Mouse (Mus musculus) kidney, adult 2 months (tissue): ENCODE measurements around the gene Fam133b. TPM values are rescaled to one million over a fixed set of nuclear protein-coding genes. Genes with fewer than 3 reads are reported as not detected.

Source experiments
- DNase-seq: peaks from one replicate; pipeline ENCODE4 v3.0.0; 2021
- H3K27ac ChIP-seq: fragments of 200-500 bp; 2 replicates; pipeline ENCODE4 v1.5.1; 2012; ENCODE audit warnings: low read depth, low read length, control low read depth, inconsistent platforms; ENCODE audit not compliant: insufficient read depth
- H3K27me3 ChIP-seq: fragments of 200-500 bp; replicated peaks from 2 replicates; pipeline ENCODE4 v1.6.1; 2012; ENCODE audit warnings: mild to moderate bottlenecking, moderate library complexity, low read length, inconsistent platforms; ENCODE audit not compliant: control insufficient read depth, insufficient read depth
- H3K36me3 ChIP-seq: fragments of 200-500 bp; 2 replicates; pipeline ENCODE4 v1.6.1; 2012; ENCODE audit warnings: mild to moderate bottlenecking, moderate library complexity, low read length, inconsistent platforms; ENCODE audit not compliant: control insufficient read depth, insufficient read depth
- H3K4me1 ChIP-seq: fragments of 200-500 bp; 2 replicates; pipeline ENCODE4 v1.6.1; 2011; ENCODE audit warnings: low read length; ENCODE audit not compliant: control insufficient read depth, insufficient read depth
- H3K4me3 ChIP-seq: fragments of 200-500 bp; 2 replicates; pipeline ENCODE4 v1.5.1; 2011; ENCODE audit warnings: mild to moderate bottlenecking, low read depth, low read length, control low read depth; ENCODE audit not compliant: insufficient read depth
- CTCF ChIP-seq: fragments of 200-500 bp; conservative IDR thresholded peaks from 2 replicates; pipeline ENCODE4 v1.5.1; 2011; ENCODE audit warnings: low read depth, mild to moderate bottlenecking, control low read depth, low read length, moderate library complexity, mixed read lengths; ENCODE audit not compliant: insufficient read depth, insufficient read length
- POLR2A ChIP-seq: fragments of 200-500 bp; IDR thresholded peaks from one replicate; pipeline ENCODE4 v1.6.1; 2011; ENCODE audit warnings: low read depth, low read length, control low read depth
- WGBS: fragments of 180-500 bp; shearing (Covaris S2); methylation state at CpG from one replicate; pipeline ENCODE4 v1.1.7; 2018; 5-methylcytosine and 5-hydroxymethylcytosine counted together
- polyA plus RNA-seq: library from polyadenylated mRNA; depleted of rRNA; stranded (reverse); fragments of >200 nt; gene quantifications from 2 replicates; pipeline ENCODE4 v1.2.3, GENCODE M21; 2012

The Fam133b gene
- polyA plus RNA-seq, 1 experiment, result 8.1 TPM

DNA sequence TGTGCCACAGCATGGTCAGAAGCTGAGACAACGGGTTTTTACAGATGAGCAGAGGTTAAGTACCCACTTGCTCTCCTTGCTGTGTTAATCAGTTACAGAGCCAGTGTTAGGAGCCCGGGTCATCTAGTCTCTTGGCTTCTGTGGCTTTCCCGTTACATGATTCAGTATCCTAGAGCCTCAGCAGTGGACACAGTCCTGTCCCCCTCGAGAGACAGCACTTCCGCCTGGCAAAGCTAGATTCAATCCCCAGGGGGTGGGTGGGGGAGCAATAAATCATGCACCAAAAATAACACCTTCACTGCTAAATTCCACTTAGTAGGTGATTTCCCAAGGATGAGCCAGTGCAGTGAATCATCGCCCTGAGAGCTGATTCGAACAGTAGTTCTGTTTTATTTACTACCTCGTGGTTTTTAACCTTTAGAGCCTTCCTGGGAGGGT, 42.0 kb upstream of the Fam133b start:
- DNase-seq, result peak; percentile 89
- Histone ChIP-seq H3K27ac (peak overlapping the region; percentile 81), H3K36me3 (no peaks in the 10 kb centered on the region), H3K4me1 (peaks cover 12% of the 10 kb centered on the region; the same call in 1 of the 2 replicates), H3K27me3 (no peaks in the 10 kb centered on the region), H3K4me3 (no peak overlapping the region)
- no peak for TF ChIP-seq CTCF
- TF ChIP-seq POLR2A, result no peak
- WGBS, result 13% methylated on average over 8 of the region's 8 CpGs

DNA sequence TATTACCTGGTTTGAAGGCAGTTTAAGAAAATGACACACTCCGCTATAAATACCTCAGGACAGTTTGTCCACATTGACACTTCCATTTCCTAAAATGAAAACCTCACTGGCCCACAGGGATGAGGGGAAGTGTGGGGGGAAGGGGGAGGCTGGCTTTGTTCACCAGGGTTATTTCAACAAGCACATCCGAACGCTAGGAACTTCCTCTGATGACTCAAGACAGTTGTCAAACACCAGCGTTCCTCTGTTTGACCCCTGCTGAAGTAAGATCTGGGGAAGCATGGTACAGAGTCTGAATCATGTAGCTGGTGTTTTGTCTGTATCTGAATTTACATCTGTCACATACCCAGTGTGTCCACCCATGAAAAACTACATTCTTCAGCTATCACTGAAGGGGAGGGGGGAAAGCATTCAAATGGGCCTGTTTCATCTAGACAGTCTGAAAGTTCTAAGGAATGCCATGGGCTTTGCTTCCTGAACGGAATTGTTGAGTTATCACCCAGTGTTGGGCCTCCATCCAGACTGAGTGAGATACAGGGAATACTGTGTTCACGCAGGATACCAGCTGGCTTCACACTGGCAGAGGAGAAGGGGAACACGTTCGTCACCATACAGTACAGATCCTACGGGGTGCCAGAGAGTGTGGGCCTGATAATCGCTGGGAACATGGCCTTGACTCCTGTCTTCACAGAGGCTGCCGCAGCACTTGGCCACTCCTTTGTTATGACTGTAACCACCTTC, 40.9 kb upstream of the Fam133b start:
- no peak overlapping the region for H3K4me3 ChIP-seq
- TF ChIP-seq POLR2A (no peak), CTCF (no peak)
- peak overlapping the region; percentile 81 for H3K27ac ChIP-seq
- H3K27me3 ChIP-seq, result no peaks in the 10 kb centered on the region
- H3K4me1 ChIP-seq, result peaks cover 12% of the 10 kb centered on the region; the same call in 1 of the 2 replicates
- no peaks in the 10 kb centered on the region for H3K36me3 ChIP-seq
- peak; percentile 84 for DNase-seq
- 44% methylated on average over 11 of the region's 11 CpGs for WGBS

DNA sequence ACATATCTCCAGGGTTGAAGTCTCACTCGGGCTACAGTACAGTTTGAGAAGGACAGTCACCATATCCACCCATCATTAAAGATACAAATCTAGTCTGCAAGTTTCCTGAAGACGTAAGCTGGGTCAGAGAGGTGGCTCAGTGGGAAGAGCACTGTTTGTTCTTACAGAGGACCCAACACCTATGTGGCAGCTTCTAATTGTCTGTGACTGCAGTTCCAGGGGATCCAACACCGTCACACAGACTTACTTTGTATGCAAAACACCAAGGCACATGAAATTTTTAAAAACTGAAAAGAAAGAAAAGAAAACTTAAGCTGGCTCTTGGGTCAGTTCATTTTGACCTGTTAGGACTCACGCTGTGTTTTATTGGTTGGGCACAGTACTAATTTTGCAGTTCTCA, 40.3 kb upstream of the Fam133b start:
- H3K4me3 ChIP-seq, result no peak overlapping the region
- TF ChIP-seq POLR2A (no peak), CTCF (no peak)
- peak overlapping the region; percentile 4 for H3K27ac ChIP-seq
- no peaks in the 10 kb centered on the region for H3K36me3 ChIP-seq
- no peaks in the 10 kb centered on the region for H3K27me3 ChIP-seq
- peaks cover 12% of the 10 kb centered on the region; the same call in 1 of the 2 replicates for H3K4me1 ChIP-seq
- DNase-seq, result no peak
- WGBS, result 74% methylated on average over 4 of the region's 4 CpGs

DNA sequence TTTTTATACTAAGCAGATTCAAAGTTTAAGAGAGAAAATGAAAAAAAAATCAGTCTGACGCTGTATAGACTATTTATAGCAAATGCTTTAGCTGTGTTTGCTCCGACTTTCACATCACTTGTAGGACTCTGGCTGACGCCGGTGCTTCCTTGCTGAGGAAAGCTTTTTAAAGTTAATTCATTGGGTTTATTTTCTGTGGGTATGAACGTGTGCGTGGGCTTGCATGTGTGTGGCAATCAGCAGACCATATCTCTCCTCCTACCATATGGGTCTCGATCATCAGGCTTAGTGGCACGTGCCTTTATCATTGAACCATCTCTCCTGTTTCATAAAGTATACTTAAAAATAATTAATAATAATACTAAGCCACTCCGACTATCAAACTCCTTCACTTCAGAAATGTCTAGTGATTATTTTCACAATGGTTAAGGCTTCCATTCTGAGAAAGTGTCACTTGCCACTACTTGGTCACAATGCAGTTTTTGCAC, 39.8 kb upstream of the Fam133b start:
- WGBS, result 73% methylated on average over 9 of the region's 9 CpGs
- H3K4me1 ChIP-seq, result peaks cover 12% of the 10 kb centered on the region; the same call in 1 of the 2 replicates
- H3K27me3 ChIP-seq, result no peaks in the 10 kb centered on the region
- no peaks in the 10 kb centered on the region for H3K36me3 ChIP-seq
- no peak overlapping the region for H3K27ac ChIP-seq
- DNase-seq, result no peak
- TF ChIP-seq POLR2A (no peak), CTCF (no peak)
- H3K4me3 ChIP-seq, result no peak overlapping the region

DNA sequence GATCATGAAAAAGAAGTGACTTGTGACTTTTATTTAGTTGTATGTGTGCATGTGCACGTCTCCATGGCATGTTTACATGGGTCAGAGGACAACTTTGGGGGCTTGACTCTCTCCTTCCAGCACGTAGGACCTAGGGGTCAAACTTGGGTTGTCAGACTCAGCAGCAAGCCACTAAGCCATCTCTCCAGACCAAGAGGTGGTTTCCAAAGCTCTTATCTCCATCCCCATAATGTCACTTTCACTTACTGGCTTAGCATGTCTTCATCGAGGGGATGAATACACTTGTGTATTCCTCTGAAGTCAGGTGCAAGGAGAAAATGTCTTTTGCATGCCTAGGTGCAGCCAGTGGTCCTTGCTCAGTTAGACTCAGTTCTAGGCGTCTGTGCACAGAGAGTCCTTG, 39.2 kb upstream of the Fam133b start:
- WGBS, result 75% methylated on average over 4 of the region's 4 CpGs
- no peaks in the 10 kb centered on the region for H3K27me3 ChIP-seq
- H3K36me3 ChIP-seq, result no peaks in the 10 kb centered on the region
- no peak for DNase-seq
- H3K4me3 ChIP-seq, result no peak overlapping the region
- H3K27ac ChIP-seq, result no peak overlapping the region
- peaks cover 12% of the 10 kb centered on the region; the same call in 1 of the 2 replicates for H3K4me1 ChIP-seq
- no peak for TF ChIP-seq CTCF
- TF ChIP-seq POLR2A, result no peak

DNA sequence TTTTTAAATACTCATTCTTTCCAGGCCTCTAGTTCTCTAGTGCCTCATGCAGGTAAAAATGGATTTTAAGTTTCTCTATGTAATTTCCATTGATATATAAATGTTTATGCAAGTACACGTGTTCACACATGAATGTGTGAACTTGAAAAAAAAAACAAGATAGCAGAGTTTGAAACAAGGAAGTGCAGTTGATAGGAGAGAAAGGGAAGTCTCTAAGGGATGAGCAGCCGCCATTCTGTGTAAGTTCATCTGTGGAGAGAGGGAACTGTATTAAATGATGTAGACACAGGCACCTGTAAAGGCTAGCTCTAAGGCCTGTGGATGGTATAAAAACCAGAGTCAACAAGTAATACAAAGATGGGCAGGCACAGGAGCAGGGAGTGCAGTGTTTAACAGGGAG, 38.1 kb upstream of the Fam133b start:
- DNase-seq, result no peak
- no peak overlapping the region for H3K4me3 ChIP-seq
- no peaks in the 10 kb centered on the region for H3K27me3 ChIP-seq
- H3K4me1 ChIP-seq, result peaks cover 12% of the 10 kb centered on the region; the same call in 1 of the 2 replicates
- no peak overlapping the region for H3K27ac ChIP-seq
- TF ChIP-seq POLR2A, result no peak
- TF ChIP-seq CTCF, result no peak
- 78% methylated on average over 2 of the region's 2 CpGs for WGBS
- H3K36me3 ChIP-seq, result no peaks in the 10 kb centered on the region

DNA sequence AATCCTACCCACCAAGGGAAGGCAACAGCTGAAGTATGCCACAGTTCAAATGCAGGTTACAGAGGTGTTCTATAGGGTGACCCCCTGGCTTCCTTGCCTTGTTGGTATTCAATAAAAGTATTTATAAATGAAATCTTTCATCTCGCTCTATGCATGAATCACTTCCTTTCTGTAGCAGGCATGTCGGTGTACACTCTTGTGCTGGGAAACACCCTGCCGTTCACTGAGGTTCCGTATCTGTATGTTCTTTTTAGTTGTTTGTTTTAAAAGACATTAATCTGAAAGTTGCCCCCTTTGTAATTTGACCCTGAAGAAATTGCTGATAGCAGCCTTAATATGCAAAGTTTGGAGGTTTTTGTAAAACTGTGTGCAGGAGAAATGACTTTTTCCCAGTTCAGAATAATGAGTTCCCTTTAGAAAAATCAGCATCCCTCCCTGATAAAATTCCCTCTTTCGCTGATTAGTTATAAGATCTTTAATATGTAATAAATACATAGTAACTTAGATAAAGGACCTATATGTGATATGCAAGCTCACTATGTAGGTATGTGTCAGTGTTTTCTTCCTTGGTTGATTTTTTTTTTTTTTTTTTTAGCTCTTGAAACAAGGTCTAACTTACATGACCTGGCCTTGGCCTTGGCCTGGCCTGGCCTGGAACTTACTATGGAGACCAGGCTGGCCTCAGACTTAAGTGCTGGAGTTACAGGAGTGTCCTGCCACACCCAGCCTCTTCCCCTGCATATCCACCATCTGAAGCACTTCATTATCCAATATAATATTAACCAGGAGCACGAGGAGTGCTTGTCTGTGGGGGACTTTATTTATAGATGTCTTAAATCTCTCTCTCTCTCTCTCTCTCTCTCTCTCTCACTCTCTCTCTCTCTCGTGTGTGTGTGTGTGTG, 34.9 kb upstream of the Fam133b start:
- TF ChIP-seq CTCF (no peak), POLR2A (no peak)
- no peak overlapping the region for H3K27ac ChIP-seq
- no peaks in the 10 kb centered on the region for H3K36me3 ChIP-seq
- H3K27me3 ChIP-seq, result no peaks in the 10 kb centered on the region
- WGBS, result 58% methylated on average over 7 of the region's 7 CpGs
- no peak for DNase-seq
- no peaks in the 10 kb centered on the region; the same call in 1 of the 2 replicates for H3K4me1 ChIP-seq
- no peak overlapping the region for H3K4me3 ChIP-seq
